ENCODE assay signal across 19 mouse cellular contexts in the genomic region with DNA sequence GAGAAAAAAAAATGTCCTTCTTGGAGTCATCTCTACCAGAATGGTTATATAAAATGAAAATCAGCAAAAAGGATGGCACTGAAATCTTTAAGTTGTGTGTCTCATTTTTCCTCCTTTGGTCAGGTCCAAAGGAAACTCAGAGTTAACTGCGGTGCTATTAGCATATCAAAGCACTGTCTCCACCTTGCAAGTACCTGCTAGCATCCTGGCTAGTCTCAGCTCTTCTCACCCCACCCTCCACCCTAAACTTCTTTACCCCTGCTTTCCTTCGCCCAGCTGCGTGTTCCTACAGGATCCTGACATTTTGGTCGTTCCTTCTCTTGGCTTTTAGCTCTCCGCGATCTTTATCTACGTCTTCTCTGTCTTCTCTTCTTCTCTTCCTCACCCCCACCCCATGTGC. TPM values are rescaled to one million over a fixed set of nuclear protein-coding genes. Genes with fewer than 3 reads are reported as not detected.
DNase-seq lines count a peak whose midpoint lies in the region; ATAC-seq and TF ChIP-seq lines count a peak whose summit lies in the region.
"Had no signal": no experiment of that assay in that cellular context is flagged by ENCODE, and none has a peak within 500 bp of the region (broad histone marks: within the 10 kb centered on the region; RNA-seq: fewer than 3 reads in every experiment).

No protein-coding gene starts in this region.

- H3K36me3 ChIP-seq in heart, embryonic 14.5 days (ENCODE audit: control insufficient read depth, insufficient read depth, low read length): peaks cover 13% of the 10 kb centered on the region; the same call in 1 of the 2 replicates
- H3K36me3 ChIP-seq in limb, embryonic 12.5 days: no peaks in the 10 kb centered on the region
- H3K36me3 ChIP-seq in limb, embryonic 10.5 days: no peaks in the 10 kb centered on the region
- no peaks in the 10 kb centered on the region for H3K36me3 ChIP-seq in forebrain, embryonic 13.5 days (ENCODE audit: poor library complexity, severe bottlenecking)
- H3K36me3 ChIP-seq: liver, embryonic 13.5 days; stomach, embryonic 15.5 days had no signal

- ATAC-seq in heart, embryonic 14.5 days (ENCODE audit: insufficient number of reproducible peaks, insufficient read depth, low FRiP score, low read depth): no peak
- ATAC-seq in limb, embryonic 12.5 days (ENCODE audit: insufficient number of reproducible peaks, insufficient read depth, low FRiP score, low TSS enrichment, low read depth): no peak
- ATAC-seq in forebrain, embryonic 13.5 days: no peak
- ATAC-seq in megakaryocyte, adult 5-6 weeks (ENCODE audit: poor library complexity, severe bottlenecking): no peak
- ATAC-seq: activated CD4-positive, CD25-positive, alpha-beta regulatory T cell, adult 4 months had no signal

- peak overlapping the region; percentile 72 for H3K4me2 ChIP-seq in heart, embryonic 14.5 days (ENCODE audit: low read length)
- no peak overlapping the region for H3K4me2 ChIP-seq in limb, embryonic 12.5 days
- no peak overlapping the region for H3K4me2 ChIP-seq in forebrain, embryonic 13.5 days

- H3K4me3 ChIP-seq in gastrocnemius, adult 2 months: peak overlapping the region; percentile 79
- peak overlapping the region; percentile 70 to 93 for H3K4me3 ChIP-seq in heart, embryonic 14.5 days (ENCODE audit: control insufficient read depth in 1 of 2, insufficient read depth in 1 of 2, low read depth in 1 of 2, low read length in 2 of 2)
- 0 out of 2 replicates have a peak overlapping the region, but pooled peaks have one; percentile 61 for H3K4me3 ChIP-seq in limb, embryonic 12.5 days (replicated peaks)
- H3K4me3 ChIP-seq in limb, embryonic 10.5 days: no peak overlapping the region
- no peak overlapping the region for H3K4me3 ChIP-seq in forebrain, embryonic 13.5 days

- no peak for TF ChIP-seq CTCF in gastrocnemius, adult 2 months (IDR thresholded peaks at IDR 0.05)

- peak overlapping the region; percentile 95; the same call in 1 of the 2 replicates for H3K27ac ChIP-seq in gastrocnemius, adult 2 months
- H3K27ac ChIP-seq in heart, embryonic 14.5 days (replicated peaks in 1 of 2; ENCODE audit: control insufficient read depth in 1 of 2, insufficient read depth in 1 of 2, low read depth in 2 of 2, low read length in 2 of 2): peak overlapping the region; percentile 55 to 90
- no peak overlapping the region for H3K27ac ChIP-seq in limb, embryonic 12.5 days
- no peak overlapping the region for H3K27ac ChIP-seq in limb, embryonic 10.5 days
- H3K27ac ChIP-seq in forebrain, embryonic 13.5 days: no peak overlapping the region
- H3K27ac ChIP-seq: hindbrain, embryonic 14.5 days; liver, embryonic 13.5 days; stomach, embryonic 15.5 days had no signal

- WGBS in heart, embryonic 14.5 days: 32% methylated on average over 7 of the region's 7 CpGs
- 37% methylated on average over 7 of the region's 7 CpGs for WGBS in limb, embryonic 12.5 days
- WGBS in limb, embryonic 10.5 days: 34% methylated on average over 7 of the region's 7 CpGs
- 45% methylated on average over 7 of the region's 7 CpGs for WGBS in forebrain, embryonic 13.5 days

- no peak for DNase-seq in gastrocnemius, adult 2 months
- no peak for DNase-seq in gastrocnemius, adult 18-20 months (ENCODE audit: low spot score)
- no peak for DNase-seq in heart, postnatal 14 days
- no peak for DNase-seq in limb, embryonic 10.5 days (ENCODE audit: low spot score)
- DNase-seq: adrenal gland, adult 8-10 months; cerebellum, adult 11-12 months; kidney, adult 9 months; kidney, postnatal 14 days; liver, embryonic 13.5 days; lung, adult 2 months; thymus, postnatal 25 days had no signal

- intact Hi-C loops in gastrocnemius, adult 2 months (cut with DNase I): loop anchor here (5.0 kb wide), 3 partner anchors 49 to 74 kb away; a partner anchor contains a TSS
- intact Hi-C loops in heart, postnatal 14 days (cut with DNase I): no loop called here

- no peaks in the 10 kb centered on the region for H3K27me3 ChIP-seq in heart, embryonic 14.5 days (ENCODE audit: control insufficient read depth, insufficient read depth, low read length)
- H3K27me3 ChIP-seq in limb, embryonic 12.5 days: peaks cover 27% of the 10 kb centered on the region
- H3K27me3 ChIP-seq in limb, embryonic 10.5 days (ENCODE audit: low read depth, poor library complexity, severe bottlenecking): peaks cover 46% of the 10 kb centered on the region
- peaks cover 53% of the 10 kb centered on the region for H3K27me3 ChIP-seq in forebrain, embryonic 13.5 days

- no peaks in the 10 kb centered on the region for H3K9me3 ChIP-seq in heart, embryonic 14.5 days (ENCODE audit: control insufficient read depth, low read length)
- no peaks in the 10 kb centered on the region for H3K9me3 ChIP-seq in limb, embryonic 12.5 days
- no peaks in the 10 kb centered on the region for H3K9me3 ChIP-seq in limb, embryonic 10.5 days (replicated peaks)
- H3K9me3 ChIP-seq in forebrain, embryonic 13.5 days (replicated peaks): no peaks in the 10 kb centered on the region
- H3K9me3 ChIP-seq: liver, embryonic 13.5 days; megakaryocyte, embryonic 14.5 days; stomach, embryonic 15.5 days had no signal

- H3K9ac ChIP-seq in heart, embryonic 14.5 days (ENCODE audit: low read length): peak overlapping the region; percentile 97
- H3K9ac ChIP-seq in limb, embryonic 12.5 days (replicated peaks): no peak overlapping the region
- no peak overlapping the region for H3K9ac ChIP-seq in forebrain, embryonic 13.5 days
- H3K9ac ChIP-seq: stomach, embryonic 15.5 days had no signal

- peaks cover 19 to 20% of the 10 kb centered on the region in 2 experiments for H3K4me1 ChIP-seq in heart, embryonic 14.5 days (ENCODE audit: control insufficient read depth in 2 of 2, insufficient read depth in 2 of 2, low read length in 2 of 2)
- H3K4me1 ChIP-seq in limb, embryonic 12.5 days (replicated peaks): peaks cover 3% of the 10 kb centered on the region; the same call in 1 of the 2 replicates
- H3K4me1 ChIP-seq in limb, embryonic 10.5 days: peaks cover 10% of the 10 kb centered on the region; the same call in 1 of the 2 replicates
- H3K4me1 ChIP-seq in forebrain, embryonic 13.5 days: peaks cover 5% of the 10 kb centered on the region
- H3K4me1 ChIP-seq: liver, embryonic 13.5 days; stomach, embryonic 15.5 days had no signal

RNA-seq across cellular contexts. Expression of a gene that starts 47.2 kb away (rescaled TPM):
- total RNA-seq in gastrocnemius, adult 2 months (2021): 10 to 100 TPM; 36.3 to 41.6 TPM
- total RNA-seq in gastrocnemius, adult 18-20 months (2021): 10 to 100 TPM; 34.5 to 37.2 TPM
- 123 and 138 TPM in 2 replicates for polyA plus RNA-seq in heart, embryonic 14.5 days (2014; fragmentation: Nextera tagmentation; extraction: Ambion mirVana)
- total RNA-seq in heart, postnatal 14 days (2021): 10 to 100 TPM; 42.1 to 42.8 TPM
- polyA plus RNA-seq in limb, embryonic 12.5 days (2016; fragmentation: Nextera tagmentation; extraction: Ambion mirVana): 10.8 and 11.6 TPM in 2 replicates
- polyA plus RNA-seq in limb, embryonic 10.5 days (2016; fragmentation: Nextera tagmentation; extraction: Ambion mirVana): 4.1 and 5.3 TPM in 2 replicates
- polyA plus RNA-seq in forebrain, embryonic 13.5 days (2015; fragmentation: Nextera tagmentation; extraction: Ambion mirVana): 0.75 and 1.3 TPM in 2 replicates
- not detected in 2 replicates for total RNA-seq in megakaryocyte, adult 5-6 weeks (2015)
- total RNA-seq in megakaryocyte, adult 5-6 weeks (2017): not detected in 2 replicates
- polyA plus RNA-seq: activated CD4-positive, CD25-positive, alpha-beta regulatory T cell, adult 4 months had no signal

Comparison
In these comparisons a context has a peak if more than half of its experiments do, and no peak if none do; other contexts are left out.
1. H3K4me3 ChIP-seq: peak in gastrocnemius, adult 2 months (single experiment), heart, embryonic 14.5 days (2 of 2) and limb, embryonic 12.5 days (single experiment); none in limb, embryonic 10.5 days (single experiment) and forebrain, embryonic 13.5 days (single experiment).
2. H3K27ac ChIP-seq: peak in gastrocnemius, adult 2 months (single experiment) and heart, embryonic 14.5 days (2 of 2); none in limb, embryonic 12.5 days (single experiment), limb, embryonic 10.5 days (single experiment) and forebrain, embryonic 13.5 days (single experiment).
3. RNA of a gene that starts 47.2 kb away (total RNA-seq): 42.1 to 42.8 TPM in heart, postnatal 14 days, 36.3 to 41.6 TPM in gastrocnemius, adult 2 months and 34.5 to 37.2 TPM in gastrocnemius, adult 18-20 months; not detected in megakaryocyte, adult 5-6 weeks; every median in the first group is over 10 times any median in the second.